Mouse (Mus musculus): ENCODE measurements around the gene Tinf2. TPM values are rescaled to one million over a fixed set of nuclear protein-coding genes. Genes with fewer than 3 reads are reported as not detected.

Tinf2 gene
- polyA plus RNA-seq, 1 experiment from 2014 or later: 46.6 TPM

DNA sequence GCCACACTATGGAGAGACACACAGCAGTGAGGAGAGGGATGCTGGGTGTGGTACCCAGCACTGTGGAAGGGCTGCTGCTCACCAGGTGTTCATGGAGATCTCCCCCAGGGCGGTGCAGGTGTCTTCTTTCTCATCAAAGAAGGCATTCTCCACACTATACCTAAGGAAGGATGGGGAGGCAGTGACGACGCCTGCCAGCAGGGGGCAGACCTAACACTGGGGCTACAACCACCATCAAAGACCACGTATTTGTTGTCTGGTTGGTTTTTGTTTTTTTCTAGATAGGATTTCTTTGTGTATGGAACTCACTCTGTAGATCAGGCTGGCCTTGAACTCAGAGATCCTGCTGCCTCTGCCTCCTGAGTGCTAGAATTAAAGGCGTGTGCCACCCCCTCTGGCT is 52.3 kb downstream of the Tinf2 start:
- Histone ChIP-seq H3K27me3 (no peaks in the 10 kb centered on the region), H3K9me3 (no peaks in the 10 kb centered on the region), H3K4me3 (no peak overlapping the region), H3K4me1 (peaks cover 6% of the 10 kb centered on the region), H3K9ac (no peak overlapping the region), H3K27ac (no peak overlapping the region), H3K4me2 (no peak overlapping the region), H3K36me3 (peaks cover 98% of the 10 kb centered on the region)
- WGBS: 57% methylated on average over 5 of the region's 5 CpGs
- no peak for ATAC-seq (ENCODE audit: insufficient number of reproducible peaks, insufficient read depth, low FRiP score, low TSS enrichment, low read depth)

GRCm38 (mm10) chr14:55628077-55628827 is 53.4 kb downstream of the Tinf2 start:
- no peaks in the 10 kb centered on the region for H3K4me1 ChIP-seq
- no peak overlapping the region for H3K4me2 ChIP-seq
- no peak for ATAC-seq (ENCODE audit: insufficient number of reproducible peaks, insufficient read depth, low FRiP score, low TSS enrichment, low read depth)
- H3K27ac ChIP-seq: no peak overlapping the region
- WGBS: 93% methylated on average over 27 of the region's 27 CpGs
- H3K36me3 ChIP-seq: peaks cover 96% of the 10 kb centered on the region
- H3K27me3 ChIP-seq: no peaks in the 10 kb centered on the region
- H3K4me3 ChIP-seq: no peak overlapping the region
- H3K9me3 ChIP-seq: no peaks in the 10 kb centered on the region
- no peak overlapping the region for H3K9ac ChIP-seq

Other genes with a start within 250 kb of the Tinf2 start
- gene Dhrs4, start 203.1 kb downstream of the Tinf2 start, polyA plus RNA-seq (2015; fragmentation: Nextera tagmentation; extraction: Ambion mirVana): 98.6 and 103 TPM in 2 replicates
- gene Carmil3, start 191.2 kb downstream of the Tinf2 start, polyA plus RNA-seq (2015; fragmentation: Nextera tagmentation; extraction: Ambion mirVana): 3.9 and 4.3 TPM in 2 replicates
- gene Cpne6, start 171.4 kb downstream of the Tinf2 start, polyA plus RNA-seq (2015; fragmentation: Nextera tagmentation; extraction: Ambion mirVana): 0.60 and 0.83 TPM in 2 replicates
- gene Nrl, start 156.8 kb downstream of the Tinf2 start, polyA plus RNA-seq (2015; fragmentation: Nextera tagmentation; extraction: Ambion mirVana): not detected in 2 replicates
- 35.0 and 38.4 TPM in 2 replicates for gene Pck2, start 141.6 kb downstream of the Tinf2 start, polyA plus RNA-seq (2015; fragmentation: Nextera tagmentation; extraction: Ambion mirVana)
- gene Dcaf11, start 121.8 kb downstream of the Tinf2 start, polyA plus RNA-seq (2015; fragmentation: Nextera tagmentation; extraction: Ambion mirVana): 57.3 and 66.5 TPM in 2 replicates
- gene A730061H03Rik, start 121.4 kb downstream of the Tinf2 start, polyA plus RNA-seq (2015; fragmentation: Nextera tagmentation; extraction: Ambion mirVana): 0.74 and 0.87 TPM in 2 replicates
- gene Fitm1, start 106.2 kb downstream of the Tinf2 start, polyA plus RNA-seq (2015; fragmentation: Nextera tagmentation; extraction: Ambion mirVana): 4.1 and 5.3 TPM in 2 replicates
- 141 and 152 TPM in 2 replicates for gene Psme1, start 103.7 kb downstream of the Tinf2 start, polyA plus RNA-seq (2015; fragmentation: Nextera tagmentation; extraction: Ambion mirVana)
- 4.7 and 4.8 TPM in 2 replicates for gene Emc9, start 96.5 kb downstream of the Tinf2 start, polyA plus RNA-seq (2015; fragmentation: Nextera tagmentation; extraction: Ambion mirVana)
- gene Psme2, start 90.7 kb downstream of the Tinf2 start, polyA plus RNA-seq (2015; fragmentation: Nextera tagmentation; extraction: Ambion mirVana): 233 and 267 TPM in 2 replicates
- 17.6 and 21.7 TPM in 2 replicates for gene Rnf31, start 90.1 kb downstream of the Tinf2 start, polyA plus RNA-seq (2015; fragmentation: Nextera tagmentation; extraction: Ambion mirVana)
- 10.5 and 12.3 TPM in 2 replicates for gene Irf9, start 78.2 kb downstream of the Tinf2 start, polyA plus RNA-seq (2015; fragmentation: Nextera tagmentation; extraction: Ambion mirVana)
- 2.0 and 2.8 TPM in 2 replicates for gene Rec8, start 63.8 kb downstream of the Tinf2 start, polyA plus RNA-seq (2015; fragmentation: Nextera tagmentation; extraction: Ambion mirVana)
- 95.1 and 111 TPM in 2 replicates for gene Ipo4, start 45.9 kb downstream of the Tinf2 start, polyA plus RNA-seq (2015; fragmentation: Nextera tagmentation; extraction: Ambion mirVana)
- 1.7 and 1.8 TPM in 2 replicates for gene Gm49378, start 43.9 kb downstream of the Tinf2 start, polyA plus RNA-seq (2015; fragmentation: Nextera tagmentation; extraction: Ambion mirVana)
- gene Tm9sf1, start 38.0 kb downstream of the Tinf2 start, polyA plus RNA-seq (2015; fragmentation: Nextera tagmentation; extraction: Ambion mirVana): 106 and 117 TPM in 2 replicates
- 1.0 and 1.3 TPM in 2 replicates for gene Tssk4, start 31.6 kb downstream of the Tinf2 start, polyA plus RNA-seq (2015; fragmentation: Nextera tagmentation; extraction: Ambion mirVana)
- gene Mdp1, start 21.3 kb downstream of the Tinf2 start, polyA plus RNA-seq (2015; fragmentation: Nextera tagmentation; extraction: Ambion mirVana): 66.1 and 70.6 TPM in 2 replicates
- 75.2 and 83.5 TPM in 2 replicates for gene Gmpr2, start 9.9 kb downstream of the Tinf2 start, polyA plus RNA-seq (2015; fragmentation: Nextera tagmentation; extraction: Ambion mirVana)
- 665 and 670 TPM in 2 replicates for gene Nedd8, start 9.7 kb downstream of the Tinf2 start, polyA plus RNA-seq (2015; fragmentation: Nextera tagmentation; extraction: Ambion mirVana)
- gene Tgm1, start 32.1 kb upstream of the Tinf2 start, polyA plus RNA-seq (2015; fragmentation: Nextera tagmentation; extraction: Ambion mirVana): 4.5 and 4.7 TPM in 2 replicates
- gene Rabggta, start 40.4 kb upstream of the Tinf2 start, polyA plus RNA-seq (2015; fragmentation: Nextera tagmentation; extraction: Ambion mirVana): 27.6 and 32.2 TPM in 2 replicates
- 84.5 and 102 TPM in 2 replicates for gene Dhrs1, start 63.9 kb upstream of the Tinf2 start, polyA plus RNA-seq (2015; fragmentation: Nextera tagmentation; extraction: Ambion mirVana)
- 35.5 and 47.6 TPM in 2 replicates for gene Nop9, start 63.9 kb upstream of the Tinf2 start, polyA plus RNA-seq (2015; fragmentation: Nextera tagmentation; extraction: Ambion mirVana)
- 0.18 and 1.2 TPM in 2 replicates for gene Cideb, start 76.6 kb upstream of the Tinf2 start, polyA plus RNA-seq (2015; fragmentation: Nextera tagmentation; extraction: Ambion mirVana)
- gene Ltb4r2, start 79.6 kb upstream of the Tinf2 start, polyA plus RNA-seq (2015; fragmentation: Nextera tagmentation; extraction: Ambion mirVana): 0.51 and 0.56 TPM in 2 replicates
- 0.58 and 1.1 TPM in 2 replicates for gene Ltb4r1, start 84.1 kb upstream of the Tinf2 start, polyA plus RNA-seq (2015; fragmentation: Nextera tagmentation; extraction: Ambion mirVana)
- 20.2 and 21.6 TPM in 2 replicates for gene Adcy4, start 102.3 kb upstream of the Tinf2 start, polyA plus RNA-seq (2015; fragmentation: Nextera tagmentation; extraction: Ambion mirVana)
- 41.1 and 44.4 TPM in 2 replicates for gene Ripk3, start 107.0 kb upstream of the Tinf2 start, polyA plus RNA-seq (2015; fragmentation: Nextera tagmentation; extraction: Ambion mirVana)
- 156 and 160 TPM in 2 replicates for gene Nfatc4, start 141.3 kb upstream of the Tinf2 start, polyA plus RNA-seq (2015; fragmentation: Nextera tagmentation; extraction: Ambion mirVana)
- 27.8 and 28.1 TPM in 2 replicates for gene Nynrin, start 172.2 kb upstream of the Tinf2 start, polyA plus RNA-seq (2015; fragmentation: Nextera tagmentation; extraction: Ambion mirVana)
- gene Cbln3, start 202.6 kb upstream of the Tinf2 start, polyA plus RNA-seq (2015; fragmentation: Nextera tagmentation; extraction: Ambion mirVana): 0.28 and 0.30 TPM in 2 replicates
- 21.0 and 22.0 TPM in 2 replicates for gene Khnyn, start 203.1 kb upstream of the Tinf2 start, polyA plus RNA-seq (2015; fragmentation: Nextera tagmentation; extraction: Ambion mirVana)
- gene Sdr39u1, start 218.5 kb upstream of the Tinf2 start, polyA plus RNA-seq (2015; fragmentation: Nextera tagmentation; extraction: Ambion mirVana): 79.8 and 85.5 TPM in 2 replicates